Mouse (Mus musculus) erythroblast, embryonic 14.5 days (primary cell): Measurements from ENCODE around the gene Adamts16. TPM values are rescaled to one million over a fixed set of nuclear protein-coding genes. Genes with fewer than 3 reads are reported as not detected.

ENCODE experiments used
- H3K27me3 ChIP-seq: 2 replicates; pipeline ENCODE4 v1.6.1; 2012; ENCODE audit warnings: inconsistent platforms; ENCODE audit not compliant: control insufficient read depth
- H3K36me3 ChIP-seq: 2 replicates; pipeline ENCODE4 v1.6.1; 2012; ENCODE audit warnings: mild to moderate bottlenecking, inconsistent platforms; ENCODE audit not compliant: control insufficient read depth
- H3K4me1 ChIP-seq: 2 replicates; pipeline ENCODE4 v1.6.1; 2012; ENCODE audit warnings: inconsistent platforms; ENCODE audit not compliant: control insufficient read depth
- H3K4me3 ChIP-seq: replicated peaks from 2 replicates; pipeline ENCODE3; 2012; ENCODE audit warnings: moderate library complexity, mild to moderate bottlenecking, inconsistent platforms
- H3K9me3 ChIP-seq: 2 replicates; pipeline ENCODE4 v1.6.1; 2012; ENCODE audit warnings: low read length, inconsistent platforms, mixed read lengths; ENCODE audit not compliant: control insufficient read depth
- GATA1 ChIP-seq: IDR thresholded peaks from 2 replicates; pipeline ENCODE4 v1.6.1; 2012; ENCODE audit warnings: low read length, inconsistent platforms, mixed read lengths
- TAL1 ChIP-seq: IDR thresholded peaks from 3 replicates; pipeline ENCODE4 v1.6.1; 2012; ENCODE audit warnings: low read length, inconsistent platforms, mixed read lengths
- polyA plus RNA-seq: library from polyadenylated mRNA; stranded (reverse); fragments of >175 nt; gene quantifications from 2 replicates; pipeline ENCODE4 v1.2.3, GENCODE M21; 2012

Gene Adamts16
- polyA plus RNA-seq, 1 experiment = not detected

DNA sequence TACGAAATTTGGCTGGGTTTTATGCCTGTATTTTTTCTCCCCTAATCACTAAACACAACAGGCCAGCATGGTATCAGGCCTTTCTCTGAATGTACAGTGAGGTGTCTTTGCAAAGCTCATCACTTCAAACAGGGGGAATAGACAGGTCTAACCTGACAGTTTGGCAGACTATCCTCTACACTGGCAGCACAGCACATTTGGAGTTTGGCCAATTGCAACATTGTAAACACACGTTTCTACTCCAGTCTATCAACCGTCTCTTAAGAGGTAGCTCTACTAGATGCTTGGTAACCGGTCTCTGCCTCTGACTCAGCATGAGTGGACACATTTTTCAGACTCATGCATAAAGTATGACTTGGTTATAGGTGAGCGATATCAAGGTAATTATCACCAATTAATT is 4.0 kb downstream of the Adamts16 start:
- H3K4me3 ChIP-seq = no peak overlapping the region

DNA sequence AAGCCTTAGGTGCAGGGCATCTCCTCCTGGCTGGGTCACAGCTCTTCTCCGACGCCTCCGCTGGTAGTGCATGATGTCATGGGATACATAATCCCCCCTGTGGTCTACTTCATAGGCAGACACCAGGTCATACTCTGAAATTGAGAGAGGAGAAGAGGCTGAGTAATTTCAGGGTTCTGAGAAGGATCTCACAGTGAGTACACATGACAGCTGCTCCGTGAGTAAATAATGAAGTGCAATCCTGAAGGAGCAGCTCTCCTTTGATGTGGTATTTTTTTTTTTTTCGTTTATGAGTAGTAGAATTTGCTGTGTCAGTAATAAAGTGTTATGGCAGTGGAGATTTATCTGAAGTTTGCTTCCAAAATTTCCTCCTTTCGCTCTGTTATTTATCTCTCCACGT is 5.4 kb downstream of the Adamts16 start:
- TF ChIP-seq TAL1 (no peak), GATA1 (no peak)
- H3K4me3 ChIP-seq = no peak overlapping the region
- H3K4me1 ChIP-seq = no peaks in the 10 kb centered on the region
- no peaks in the 10 kb centered on the region for H3K36me3 ChIP-seq
- no peaks in the 10 kb centered on the region for H3K9me3 ChIP-seq
- peaks cover 4% of the 10 kb centered on the region for H3K27me3 ChIP-seq

More for the DNA sequence above, 4.0 kb downstream of the Adamts16 start:
- no peaks in the 10 kb centered on the region for H3K9me3 ChIP-seq
- H3K36me3 ChIP-seq = no peaks in the 10 kb centered on the region
- TF ChIP-seq GATA1 = no peak
- TF ChIP-seq TAL1 = no peak
- H3K27me3 ChIP-seq = peaks cover 17% of the 10 kb centered on the region
- H3K4me1 ChIP-seq = no peaks in the 10 kb centered on the region

DNA sequence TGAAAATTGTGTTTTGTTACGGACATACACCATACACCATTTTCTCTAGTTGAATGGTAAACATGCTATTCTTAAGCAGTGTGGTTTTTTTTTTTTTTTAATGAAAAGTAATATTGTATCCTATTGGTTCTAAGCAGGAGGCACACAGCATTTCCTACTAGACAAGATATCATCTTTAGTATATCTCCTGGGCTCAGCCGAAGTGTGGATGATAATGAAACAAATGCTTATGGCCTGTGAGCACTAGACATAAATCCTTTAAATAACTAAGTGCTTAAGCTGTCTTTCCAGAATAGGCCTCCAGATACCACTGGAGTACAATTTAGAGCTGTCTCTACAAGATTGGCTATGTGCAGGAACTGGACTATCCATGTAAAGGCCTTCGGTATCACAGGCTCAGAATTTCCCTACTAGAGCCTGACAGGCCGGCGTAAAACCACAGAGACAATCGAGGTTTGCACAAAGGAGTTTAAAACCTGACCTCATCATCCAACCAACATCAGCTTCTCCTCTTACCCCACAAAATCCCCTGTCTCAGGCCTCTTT is 8.9 kb downstream of the Adamts16 start:
- TF ChIP-seq GATA1 = no peak
- TF ChIP-seq TAL1 = no peak
- Histone ChIP-seq H3K9me3 (no peaks in the 10 kb centered on the region), H3K27me3 (no peaks in the 10 kb centered on the region), H3K36me3 (no peaks in the 10 kb centered on the region), H3K4me1 (no peaks in the 10 kb centered on the region), H3K4me3 (no peak overlapping the region)

DNA sequence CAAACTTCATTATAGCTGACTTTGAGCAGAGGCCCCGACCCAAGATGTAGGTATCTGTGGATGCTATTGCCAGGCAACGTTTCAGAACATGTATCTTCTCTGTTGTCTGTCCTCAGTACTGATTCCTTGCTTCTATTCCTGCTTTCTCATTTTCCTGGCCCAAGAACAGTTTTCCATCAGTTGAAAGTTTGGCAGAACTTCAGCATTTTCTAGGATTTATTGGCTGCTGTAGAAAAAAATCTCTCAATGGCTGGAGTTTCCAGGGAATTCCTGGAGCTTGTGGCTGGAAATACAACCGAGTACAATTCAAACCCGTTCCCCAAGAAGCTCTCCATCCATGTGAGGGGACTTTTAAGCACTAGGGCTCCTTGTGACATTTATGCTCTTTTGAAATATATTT is 10.6 kb downstream of the Adamts16 start:
- Histone ChIP-seq H3K27me3 (no peaks in the 10 kb centered on the region), H3K9me3 (no peaks in the 10 kb centered on the region), H3K4me1 (no peaks in the 10 kb centered on the region), H3K36me3 (no peaks in the 10 kb centered on the region), H3K4me3 (no peak overlapping the region)
- TF ChIP-seq GATA1 = no peak
- TF ChIP-seq TAL1 = no peak

DNA sequence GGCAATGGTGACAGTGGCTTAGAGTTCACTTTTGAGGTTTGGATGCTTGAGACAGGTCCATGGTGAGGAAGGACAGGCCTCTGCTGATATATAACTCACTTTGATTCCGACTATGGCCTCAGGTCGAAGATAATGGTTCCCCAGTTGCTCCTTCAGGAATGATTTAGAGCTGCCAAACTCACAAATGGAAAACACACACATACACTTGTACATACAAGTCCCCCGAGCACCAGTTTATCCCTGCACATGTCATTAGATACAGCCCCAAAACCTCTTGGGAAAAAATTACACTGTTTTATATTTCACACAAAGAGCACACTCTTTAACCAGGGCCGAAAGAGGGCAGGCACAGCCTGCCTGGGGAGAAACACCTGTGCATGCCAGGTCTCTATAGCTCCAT is 14.1 kb downstream of the Adamts16 start:
- Histone ChIP-seq H3K9me3 (no peaks in the 10 kb centered on the region), H3K4me1 (no peaks in the 10 kb centered on the region), H3K4me3 (no peak overlapping the region), H3K36me3 (no peaks in the 10 kb centered on the region), H3K27me3 (no peaks in the 10 kb centered on the region)
- TF ChIP-seq GATA1 (no peak), TAL1 (no peak)

DNA sequence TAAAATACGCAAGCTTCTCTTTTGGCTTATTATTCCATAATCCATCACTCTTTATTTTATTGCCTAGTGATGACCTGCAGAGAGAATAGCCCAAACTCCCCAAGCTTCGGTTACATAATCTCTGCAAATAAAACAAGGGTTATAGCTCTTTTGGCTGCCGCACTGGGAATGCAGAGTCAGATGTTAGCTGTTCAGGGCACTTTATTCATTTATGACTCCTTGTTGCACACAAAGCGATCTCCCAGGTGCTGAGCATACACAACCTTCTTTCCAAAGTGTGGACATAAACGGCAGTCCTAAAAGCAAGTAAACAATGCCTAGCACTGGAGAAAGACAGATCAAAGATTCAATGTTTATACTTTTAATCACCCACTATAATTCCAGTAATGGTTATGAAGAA is 16.3 kb downstream of the Adamts16 start:
- no peaks in the 10 kb centered on the region for H3K9me3 ChIP-seq
- H3K27me3 ChIP-seq = no peaks in the 10 kb centered on the region
- no peaks in the 10 kb centered on the region for H3K4me1 ChIP-seq
- no peak for TF ChIP-seq GATA1
- TF ChIP-seq TAL1 = no peak
- no peaks in the 10 kb centered on the region for H3K36me3 ChIP-seq
- H3K4me3 ChIP-seq = no peak overlapping the region

- Histone ChIP-seq H3K4me1 (no peaks in the 10 kb centered on the region), H3K4me3 (no peak overlapping the region), H3K9me3 (no peaks in the 10 kb centered on the region), H3K27me3 (no peaks in the 10 kb centered on the region), H3K36me3 (no peaks in the 10 kb centered on the region)
- TF ChIP-seq GATA1 (no peak), TAL1 (no peak)
Measured at GRCm38 (mm10) chr13:70823757-70824156, 17.9 kb downstream of the Adamts16 start.

GRCm38 (mm10) chr13:70818982-70819381 is 22.6 kb downstream of the Adamts16 start:
- H3K4me1 ChIP-seq = no peaks in the 10 kb centered on the region
- TF ChIP-seq TAL1 (no peak), GATA1 (no peak)
- no peaks in the 10 kb centered on the region for H3K27me3 ChIP-seq
- H3K9me3 ChIP-seq = no peaks in the 10 kb centered on the region
- H3K36me3 ChIP-seq = no peaks in the 10 kb centered on the region
- no peak overlapping the region for H3K4me3 ChIP-seq

DNA sequence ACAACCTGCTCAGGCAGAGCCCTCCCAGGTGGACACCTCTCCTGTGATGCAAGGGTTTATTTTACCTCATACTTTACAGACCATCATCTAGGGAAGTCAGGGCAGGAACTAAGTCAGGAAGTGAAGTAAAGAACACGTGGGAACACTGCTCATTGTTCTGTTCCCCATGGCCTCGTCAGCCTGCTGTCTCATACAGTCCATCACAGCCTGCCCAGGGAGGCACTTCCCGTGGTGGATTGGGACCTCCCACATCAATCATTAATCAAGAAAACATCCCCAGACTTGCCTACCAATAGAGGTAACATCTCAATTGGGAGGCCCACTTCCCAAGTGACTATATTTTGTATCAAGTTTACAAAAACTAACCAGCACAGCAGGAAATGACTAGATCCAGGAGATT is 27.2 kb downstream of the Adamts16 start:
- Histone ChIP-seq H3K4me1 (no peaks in the 10 kb centered on the region), H3K9me3 (no peaks in the 10 kb centered on the region), H3K4me3 (no peak overlapping the region), H3K27me3 (no peaks in the 10 kb centered on the region), H3K36me3 (no peaks in the 10 kb centered on the region)
- TF ChIP-seq TAL1 (no peak), GATA1 (no peak)

- Histone ChIP-seq H3K9me3 (peaks cover 2% of the 10 kb centered on the region; the same call in 1 of the 2 replicates), H3K4me1 (no peaks in the 10 kb centered on the region), H3K27me3 (no peaks in the 10 kb centered on the region), H3K4me3 (no peak overlapping the region), H3K36me3 (no peaks in the 10 kb centered on the region)
- TF ChIP-seq GATA1 (no peak), TAL1 (no peak)
Measured at GRCm38 (mm10) chr13:70805506-70805905, 36.1 kb downstream of the Adamts16 start.
